Mouse (Mus musculus): Measurements from ENCODE around the gene Dnm1l. TPM values are rescaled to one million over a fixed set of nuclear protein-coding genes. Genes with fewer than 3 reads are reported as not detected.

Dnm1l gene
- total and polyA plus RNA-seq, 3 experiments, result 55.8 to 91.7 (median 83.1) TPM

DNA sequence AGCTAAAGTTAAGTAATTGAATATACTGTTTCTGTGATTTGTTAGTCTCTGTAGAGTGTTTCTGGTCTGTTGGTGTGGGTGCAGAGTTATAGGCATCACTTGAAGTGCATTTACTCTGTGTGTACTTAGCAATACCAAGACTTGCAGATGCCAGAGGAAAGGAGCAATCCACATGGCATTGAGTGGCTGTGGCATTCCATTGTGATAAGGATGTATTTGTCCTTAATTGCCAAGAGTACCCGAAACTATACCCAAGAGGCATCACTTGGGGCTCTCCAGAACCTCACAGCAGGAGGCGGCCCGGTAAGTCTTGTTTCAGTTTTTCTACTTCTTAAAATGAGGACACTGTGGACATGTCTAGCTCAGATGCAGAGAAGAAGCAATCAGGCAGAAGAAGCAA, 96.3 kb downstream of the Dnm1l start:
- no peaks in the 10 kb centered on the region for H3K79me2 ChIP-seq (replicated peaks; ENCODE audit: control insufficient read depth, extremely low read depth, insufficient read depth, poor library complexity, severe bottlenecking)
- H3K27ac ChIP-seq (ENCODE audit: insufficient read depth, low read depth), result no peak overlapping the region
- H3K9me3 ChIP-seq (replicated peaks; ENCODE audit: low read length), result no peaks in the 10 kb centered on the region
- DNase-seq (ENCODE audit: extremely low read depth), result no peak
- dilution Hi-C loops (cut with MboI; ENCODE audit: extremely low pct_ligation_motif_present, extremely low pct_unique_long_range_greater_than_20kb, low sequenced_read_pairs), result no loop called here
- in situ Hi-C loops (cut with MboI; ENCODE audit: low pct_ligation_motif_present, low pct_unique_long_range_greater_than_20kb, low sequenced_read_pairs), result no loop called here
- no peak overlapping the region for H3K4me2 ChIP-seq (ENCODE audit: insufficient read depth, low read depth, poor library complexity, severe bottlenecking)
- H3K27me3 ChIP-seq (replicated peaks), result no peaks in the 10 kb centered on the region
- H3K9ac ChIP-seq (ENCODE audit: insufficient read depth, low read depth), result no peak overlapping the region
- H3K4me1 ChIP-seq (ENCODE audit: control insufficient read depth in 1 of 2, insufficient read depth in 2 of 2), result peaks cover 0 to 9% of the 10 kb centered on the region in 2 experiments; a peak in 1 of 4 replicates
- no peak overlapping the region for H3K4me3 ChIP-seq (replicated peaks in 1 of 3; ENCODE audit: low read depth in 2 of 3, low read length in 2 of 3, poor library complexity in 1 of 3)
- H3K36me3 ChIP-seq (replicated peaks in 1 of 2; ENCODE audit: control insufficient read depth in 1 of 2, insufficient read depth in 1 of 2, low read length in 1 of 2), result peaks cover 6 to 12% of the 10 kb centered on the region in 2 experiments
- no peak for TF ChIP-seq TBP (conservative IDR thresholded peaks at IDR 0.05; ENCODE audit: low read depth, low read length)
- no peak for TF ChIP-seq MAFK (IDR thresholded peaks at IDR 0.05; ENCODE audit: insufficient replicate concordance, low read length)
- no peak for TF ChIP-seq JUND (conservative IDR thresholded peaks at IDR 0.05; ENCODE audit: low read depth, low read length)
- no peak for TF ChIP-seq JUN (IDR thresholded peaks at IDR 0.05; ENCODE audit: insufficient read depth, low read depth, low read length)
- no peak for TF ChIP-seq MYC (IDR thresholded peaks at IDR 0.05; ENCODE audit: low read depth, low read length)
- no peak for TF ChIP-seq ZMIZ1 (IDR thresholded peaks at IDR 0.05; ENCODE audit: low read depth, low read length)
- no peak for TF ChIP-seq IRF4 (IDR thresholded peaks at IDR 0.05; ENCODE audit: low read depth, low read length)
- TF ChIP-seq KAT2A (IDR thresholded peaks at IDR 0.05; ENCODE audit: insufficient replicate concordance, low read length), result no peak
- no peak for TF ChIP-seq SMC3 (IDR thresholded peaks at IDR 0.05; ENCODE audit: low read depth, low read length)

Other genes starting within 250 kb of the Dnm1l start
- 15.6 and 19.0 TPM in 2 replicates for gene Pkp2, start 145.6 kb downstream of the Dnm1l start, total RNA-seq (2012; rRNA removed)
- gene Pkp2, start 145.6 kb downstream of the Dnm1l start, total RNA-seq (2014; rRNA removed), result 12.3 and 14.1 TPM in 2 replicates
- gene Pkp2, start 145.6 kb downstream of the Dnm1l start, polyA plus RNA-seq (2012; ENCODE audit: insufficient read length, low read depth), result 11.1 and 13.3 TPM in 2 replicates
- gene Yars2, start 56.0 kb downstream of the Dnm1l start, total RNA-seq (2012; rRNA removed), result 40.9 and 61.2 TPM in 2 replicates
- 112 and 122 TPM in 2 replicates for gene Yars2, start 56.0 kb downstream of the Dnm1l start, total RNA-seq (2014; rRNA removed)
- 56.0 TPM in 2 replicates for gene Yars2, start 56.0 kb downstream of the Dnm1l start, polyA plus RNA-seq (2012; ENCODE audit: insufficient read length, low read depth)
- gene Fgd4, start 241.6 kb upstream of the Dnm1l start, total RNA-seq (2012; rRNA removed), result 0.76 and 2.3 TPM in 2 replicates
- gene Fgd4, start 241.6 kb upstream of the Dnm1l start, total RNA-seq (2014; rRNA removed), result not detected in 2 replicates
- 0.26 and 0.84 TPM in 2 replicates for gene Fgd4, start 241.6 kb upstream of the Dnm1l start, polyA plus RNA-seq (2012; ENCODE audit: insufficient read length, low read depth)